Mouse (Mus musculus) hindbrain, postnatal 0 days (tissue): ENCODE measurements around the gene Gm17662. TPM values are rescaled to one million over a fixed set of nuclear protein-coding genes. Genes with fewer than 3 reads are reported as not detected.

Source experiments
- ATAC-seq: fragments of 200-750 bp; cut with Nextera tagmentation; 2 replicates; pipeline ENCODE4 v1.8.0; 2017; ENCODE audit warnings: mild to moderate bottlenecking, moderate TSS enrichment, moderate library complexity
- DNase-seq: peaks from one replicate; pipeline ENCODE4 v3.0.0-alpha.2; 2015; ENCODE audit warnings: low spot score
- H3K27ac ChIP-seq: fragments of 300-500 bp; sonication (generic); 2 replicates; pipeline ENCODE4 v1.5.1; 2014; ENCODE audit warnings: mild to moderate bottlenecking
- H3K27me3 ChIP-seq: fragments of 300-500 bp; sonication (generic); 2 replicates; pipeline ENCODE4 v1.6.1; 2014; ENCODE audit warnings: low read length, mixed read lengths; ENCODE audit not compliant: insufficient read depth
- H3K36me3 ChIP-seq: fragments of 300-500 bp; sonication (generic); 2 replicates; pipeline ENCODE4 v1.6.1; 2014; ENCODE audit warnings: low read length, mixed read lengths; ENCODE audit not compliant: insufficient read depth
- H3K4me1 ChIP-seq: fragments of 300-500 bp; sonication (generic); 2 replicates; pipeline ENCODE4 v1.6.1; 2014; ENCODE audit warnings: antibody characterized with exemption, low read length, mixed read lengths; ENCODE audit not compliant: insufficient read depth
- H3K4me2 ChIP-seq: fragments of 300-500 bp; sonication (generic); 2 replicates; pipeline ENCODE4 v1.6.1; 2014; ENCODE audit warnings: low read depth, mild to moderate bottlenecking, low read length, moderate library complexity, mixed read lengths
- H3K4me3 ChIP-seq: fragments of 300-500 bp; sonication (generic); 2 replicates; pipeline ENCODE4 v1.5.1; 2014; ENCODE audit warnings: low read length
- H3K9ac ChIP-seq: fragments of 300-500 bp; sonication (generic); replicated peaks from 2 replicates; pipeline ENCODE4 v1.6.1; 2014; ENCODE audit warnings: mild to moderate bottlenecking, low read length, moderate library complexity, mixed read lengths
- H3K9me3 ChIP-seq: fragments of 300-500 bp; sonication (generic); 2 replicates; pipeline ENCODE4 v1.6.1; 2016; ENCODE audit warnings: low read length, mixed read lengths
- CTCF ChIP-seq: IDR thresholded peaks from 2 replicates; pipeline ENCODE4 v1.5.1; 2016; ENCODE audit warnings: antibody characterized with exemption, control low read depth, low read depth
- WGBS: fragments of 180-500 bp; shearing (Covaris S2); extraction: QIAGEN DNeasy Blood & Tissue Kit; methylation state at CpG from one replicate; pipeline ENCODE4 v1.1.7; 2014; 5-methylcytosine and 5-hydroxymethylcytosine counted together
- polyA plus RNA-seq: library from polyadenylated mRNA; unstranded; fragments of >200 nt; fragmentation: Nextera tagmentation; extraction: Ambion mirVana; gene quantifications from 2 replicates; pipeline ENCODE4 v1.2.1, GENCODE M21; 2015
- total RNA-seq: library from RNA; depleted of rRNA; stranded (reverse); fragments of >200 nt; gene quantifications from 2 replicates; pipeline ENCODE4 v1.2.3, GENCODE M21; 2014

Gene Gm17662
- total and polyA plus RNA-seq, 2 experiments from 2014 or later = not detected

- Histone ChIP-seq H3K27me3 (no peaks in the 10 kb centered on the region), H3K9ac (no peak overlapping the region), H3K27ac (no peak overlapping the region), H3K4me3 (no peak overlapping the region), H3K4me1 (no peaks in the 10 kb centered on the region), H3K36me3 (no peaks in the 10 kb centered on the region), H3K4me2 (no peak overlapping the region), H3K9me3 (no peaks in the 10 kb centered on the region)
- no peak for TF ChIP-seq CTCF
- WGBS = 90% methylated on average over 4 of the region's 4 CpGs
- no peak for ATAC-seq
- no peak for DNase-seq
Observed at GRCm38 (mm10) chr4:104823597-104824101, 33.5 kb upstream of the Gm17662 start.

- no peak for TF ChIP-seq CTCF
- WGBS = 80% methylated on average over 7 of the region's 7 CpGs
Observed at GRCm38 (mm10) chr4:104824381-104825077, 32.6 kb upstream of the Gm17662 start.

GRCm38 (mm10) chr4:104828939-104829338 is 28.2 kb upstream of the Gm17662 start:
- WGBS = 34% methylated on average over 5 of the region's 5 CpGs
- no peak overlapping the region for H3K27ac ChIP-seq
- H3K4me2 ChIP-seq = no peak overlapping the region
- H3K9me3 ChIP-seq = no peaks in the 10 kb centered on the region
- ATAC-seq = no peak
- H3K27me3 ChIP-seq = no peaks in the 10 kb centered on the region
- no peak overlapping the region for H3K9ac ChIP-seq
- H3K4me1 ChIP-seq = no peaks in the 10 kb centered on the region
- TF ChIP-seq CTCF = no peak
- no peak overlapping the region for H3K4me3 ChIP-seq
- H3K36me3 ChIP-seq = no peaks in the 10 kb centered on the region
- peak; percentile 72 for DNase-seq

More at GRCm38 (mm10) chr4:104824381-104825077, 32.6 kb upstream of the Gm17662 start:
- no peaks in the 10 kb centered on the region for H3K9me3 ChIP-seq
- H3K4me2 ChIP-seq = no peak overlapping the region
- DNase-seq (no peak), ATAC-seq (no peak)
- no peaks in the 10 kb centered on the region for H3K4me1 ChIP-seq
- no peak overlapping the region for H3K27ac ChIP-seq
- no peak overlapping the region for H3K4me3 ChIP-seq
- no peaks in the 10 kb centered on the region for H3K36me3 ChIP-seq
- H3K9ac ChIP-seq = no peak overlapping the region
- H3K27me3 ChIP-seq = no peaks in the 10 kb centered on the region

- H3K36me3 ChIP-seq = no peaks in the 10 kb centered on the region
- H3K4me2 ChIP-seq = no peak overlapping the region
- DNase-seq (peak; percentile 71), ATAC-seq (peak; percentile 75)
- H3K9me3 ChIP-seq = no peaks in the 10 kb centered on the region
- no peak overlapping the region for H3K9ac ChIP-seq
- H3K4me1 ChIP-seq = no peaks in the 10 kb centered on the region
- no peaks in the 10 kb centered on the region for H3K27me3 ChIP-seq
- H3K4me3 ChIP-seq = no peak overlapping the region
- H3K27ac ChIP-seq = peak overlapping the region; percentile 41; the same call in 1 of the 2 replicates
- no peak for TF ChIP-seq CTCF
- 13% methylated on average over 5 of the region's 5 CpGs for WGBS
Observed at GRCm38 (mm10) chr4:104835096-104835495, 22.0 kb upstream of the Gm17662 start.

DNA sequence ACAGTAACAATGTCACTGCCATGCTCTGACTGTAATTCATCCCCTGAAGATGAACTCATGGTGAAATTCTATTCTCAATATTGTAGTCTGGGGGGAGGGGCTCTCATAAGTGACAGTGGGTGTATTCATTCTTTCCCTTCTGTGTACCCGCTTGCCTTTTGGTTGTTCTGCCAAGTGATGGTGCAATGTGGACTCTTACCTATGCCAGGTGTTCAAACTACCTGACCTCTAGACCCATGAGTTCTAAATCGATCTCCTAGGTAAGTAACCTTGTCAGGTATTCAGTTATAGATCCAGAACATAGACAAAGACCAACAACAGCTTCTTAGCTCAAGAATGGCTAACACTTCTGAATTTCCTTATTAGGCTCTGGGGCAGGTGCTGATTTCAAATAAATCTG is 18.8 kb upstream of the Gm17662 start:
- Histone ChIP-seq H3K4me2 (no peak overlapping the region), H3K9ac (no peak overlapping the region), H3K27me3 (no peaks in the 10 kb centered on the region), H3K4me1 (no peaks in the 10 kb centered on the region), H3K36me3 (no peaks in the 10 kb centered on the region), H3K9me3 (no peaks in the 10 kb centered on the region), H3K4me3 (no peak overlapping the region), H3K27ac (no peak overlapping the region)
- no peak for DNase-seq
- TF ChIP-seq CTCF = no peak
- 83% methylated on average over 2 of the region's 2 CpGs for WGBS
- no peak for ATAC-seq

DNA sequence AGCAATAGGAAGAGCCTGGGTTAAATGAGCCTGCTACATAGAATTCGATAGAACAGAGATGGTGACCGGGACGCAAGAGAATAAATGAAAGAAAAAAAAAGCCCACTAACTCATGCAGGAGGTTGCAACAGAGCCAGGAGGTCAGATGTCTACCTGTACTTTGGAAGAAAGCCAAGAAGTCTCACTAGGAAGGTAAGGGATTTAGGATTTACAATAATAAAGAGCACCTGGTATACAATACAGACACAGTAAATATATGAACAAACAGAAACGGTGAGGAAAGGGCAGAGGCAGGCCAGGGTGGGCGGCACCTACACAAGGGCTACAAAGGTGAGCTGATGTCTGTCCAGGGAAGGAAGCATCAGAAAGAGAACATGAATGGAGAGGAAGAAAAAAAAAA is 14.9 kb upstream of the Gm17662 start:
- no peak for TF ChIP-seq CTCF
- H3K9me3 ChIP-seq = no peaks in the 10 kb centered on the region
- 75% methylated on average over 5 of the region's 5 CpGs for WGBS
- no peak for ATAC-seq
- no peaks in the 10 kb centered on the region for H3K27me3 ChIP-seq
- H3K4me1 ChIP-seq = no peaks in the 10 kb centered on the region
- no peak overlapping the region for H3K4me2 ChIP-seq
- H3K9ac ChIP-seq = no peak overlapping the region
- H3K4me3 ChIP-seq = no peak overlapping the region
- H3K27ac ChIP-seq = no peak overlapping the region
- H3K36me3 ChIP-seq = no peaks in the 10 kb centered on the region
- DNase-seq = no peak

GRCm38 (mm10) chr4:104843546-104843945 is 13.6 kb upstream of the Gm17662 start:
- Histone ChIP-seq H3K27ac (no peak overlapping the region), H3K4me2 (no peak overlapping the region), H3K9me3 (no peaks in the 10 kb centered on the region), H3K4me1 (no peaks in the 10 kb centered on the region), H3K36me3 (no peaks in the 10 kb centered on the region), H3K9ac (no peak overlapping the region), H3K4me3 (no peak overlapping the region), H3K27me3 (no peaks in the 10 kb centered on the region)
- TF ChIP-seq CTCF = no peak
- WGBS = 49% methylated on average over 4 of the region's 4 CpGs
- DNase-seq = no peak
- no peak for ATAC-seq
